Mouse (Mus musculus): Measurements from ENCODE around the gene Tsr1. TPM values are rescaled to one million over a fixed set of nuclear protein-coding genes. Genes with fewer than 3 reads are reported as not detected.

Gene Tsr1
- 65.6 TPM for polyA plus RNA-seq (2017; shearing (Covaris generic))

GRCm38 (mm10) chr11:74897678-74898516 lies at the start of gene Tsr1:
TSS of gene Tsr1 (plus strand) at chr11:74898071.

GRCm38 (mm10) chr11:74896901-74897677 lies 782 bp upstream of the Tsr1 start, which contains the start of gene Sgsm2:
TSS of gene Sgsm2 (minus strand) at chr11:74897060.

GRCm38 (mm10) chr11:74925577-74926387 lies 27.9 kb downstream of the Tsr1 start, which contains the start of the genes Smg6 and Srr:
TSS of gene Smg6 (plus strand) at chr11:74925823.
TSS of gene Srr (minus strand) at chr11:74925948.

Other genes with a start within 250 kb of the Tsr1 start
- 11.7 TPM for gene Cluh, start 248.6 kb upstream of the Tsr1 start, polyA plus RNA-seq (2017; shearing (Covaris generic))
- gene Pafah1b1, start 173.4 kb upstream of the Tsr1 start, polyA plus RNA-seq (2017; shearing (Covaris generic)), result 71.1 TPM
- gene Mettl16, start 127.2 kb upstream of the Tsr1 start, polyA plus RNA-seq (2017; shearing (Covaris generic)), result 48.2 TPM
- 6.1 TPM for gene Mnt, start 67.2 kb upstream of the Tsr1 start, polyA plus RNA-seq (2017; shearing (Covaris generic))
- gene Sgsm2, start 1.0 kb upstream of the Tsr1 start, polyA plus RNA-seq (2017; shearing (Covaris generic)), result 1.3 TPM
- gene Smg6, start 27.8 kb downstream of the Tsr1 start, polyA plus RNA-seq (2017; shearing (Covaris generic)), result 43.9 TPM
- 8.9 TPM for gene Srr, start 27.9 kb downstream of the Tsr1 start, polyA plus RNA-seq (2017; shearing (Covaris generic))